In genomic region chr14:75787794-75788175, GRCm38 (mm10) we compare ENCODE assay signal across 9 mouse cellular contexts. TPM values are rescaled to one million over a fixed set of nuclear protein-coding genes. Genes with fewer than 3 reads are reported as not detected.
DNase-seq lines count a peak whose midpoint lies in the region; ATAC-seq and TF ChIP-seq lines count a peak whose summit lies in the region.
"Had no signal": no experiment of that assay in that cellular context is flagged by ENCODE, and none has a peak within 500 bp of the region (broad histone marks: within the 10 kb centered on the region; RNA-seq: fewer than 3 reads in every experiment).

No protein-coding gene starts in this region.

- no peak for TF ChIP-seq RAD21 in MEL (IDR thresholded peaks at IDR 0.05; ENCODE audit: low read depth, low read length)

- WGBS in hindbrain, embryonic 10.5 days = 32% methylated on average over 7 of the region's 7 CpGs
- 35% methylated on average over 7 of the region's 7 CpGs for WGBS in hindbrain, embryonic 11.5 days
- WGBS in heart, embryonic 16.5 days = 38% methylated on average over 7 of the region's 7 CpGs
- 28% methylated on average over 7 of the region's 7 CpGs for WGBS in lung, postnatal 0 days

- H3K9me3 ChIP-seq in hindbrain, embryonic 10.5 days = no peaks in the 10 kb centered on the region
- H3K9me3 ChIP-seq in hindbrain, embryonic 11.5 days (ENCODE audit: control insufficient read depth, low read length) = no peaks in the 10 kb centered on the region
- no peaks in the 10 kb centered on the region for H3K9me3 ChIP-seq in MEL (replicated peaks; ENCODE audit: insufficient read depth, low read length)
- H3K9me3 ChIP-seq in heart, embryonic 16.5 days (replicated peaks; ENCODE audit: control insufficient read depth, low read length) = no peaks in the 10 kb centered on the region
- no peaks in the 10 kb centered on the region for H3K9me3 ChIP-seq in lung, postnatal 0 days (ENCODE audit: low read length)

- TF ChIP-seq EP300 in MEL (IDR thresholded peaks at IDR 0.05; ENCODE audit: low read depth in 1 of 2, low read length in 2 of 2) = no peak
- no peak for TF ChIP-seq EP300 in lung, postnatal 0 days (IDR thresholded peaks at IDR 0.05)

- no peaks in the 10 kb centered on the region for H3K36me3 ChIP-seq in hindbrain, embryonic 10.5 days
- no peaks in the 10 kb centered on the region for H3K36me3 ChIP-seq in hindbrain, embryonic 11.5 days (ENCODE audit: control insufficient read depth, insufficient read depth, low read length)
- peaks cover 0 to 18% of the 10 kb centered on the region in 2 experiments; a peak in 2 of 4 replicates for H3K36me3 ChIP-seq in MEL (ENCODE audit: control insufficient read depth in 1 of 2, insufficient read depth in 2 of 2, low read length in 2 of 2)
- no peaks in the 10 kb centered on the region for H3K36me3 ChIP-seq in heart, embryonic 16.5 days (ENCODE audit: control insufficient read depth, insufficient read depth)
- no peaks in the 10 kb centered on the region for H3K36me3 ChIP-seq in lung, postnatal 0 days (ENCODE audit: insufficient read depth, low read length)

- no peak; a peak in 1 of 4 replicates for TF ChIP-seq POLR2A in MEL (IDR thresholded peaks at IDR 0.05; ENCODE audit: control insufficient read depth in 1 of 2, insufficient read depth in 1 of 2, low read depth in 1 of 2, low read length in 2 of 2, poor library complexity in 1 of 2)

- H3K27me3 ChIP-seq in hindbrain, embryonic 10.5 days (ENCODE audit: insufficient read depth, poor library complexity, severe bottlenecking) = peaks cover 22% of the 10 kb centered on the region
- no peaks in the 10 kb centered on the region for H3K27me3 ChIP-seq in hindbrain, embryonic 11.5 days (ENCODE audit: control insufficient read depth, insufficient read depth, low read length)
- no peaks in the 10 kb centered on the region for H3K27me3 ChIP-seq in MEL (ENCODE audit: control insufficient read depth in 1 of 2, insufficient read depth in 2 of 2, low read length in 2 of 2)
- H3K27me3 ChIP-seq in heart, embryonic 16.5 days (ENCODE audit: control insufficient read depth, insufficient read depth, low read length) = no peaks in the 10 kb centered on the region
- no peaks in the 10 kb centered on the region for H3K27me3 ChIP-seq in lung, postnatal 0 days (replicated peaks; ENCODE audit: insufficient read depth, low read length)

- no peak overlapping the region for H3K4me2 ChIP-seq in hindbrain, embryonic 11.5 days (replicated peaks; ENCODE audit: low read depth, low read length)
- peak overlapping the region; percentile 66 for H3K4me2 ChIP-seq in heart, embryonic 16.5 days (ENCODE audit: low read depth, low read length)
- H3K4me2 ChIP-seq in lung, postnatal 0 days (replicated peaks; ENCODE audit: low read depth, low read length) = peak overlapping the region; percentile 80

- H3K4me3 ChIP-seq in hindbrain, embryonic 10.5 days = peak overlapping the region; percentile 66; the same call in 1 of the 2 replicates
- H3K4me3 ChIP-seq in hindbrain, embryonic 11.5 days (ENCODE audit: low read depth, low read length) = no peak overlapping the region
- peak overlapping the region; percentile 76 to 77 for H3K4me3 ChIP-seq in MEL (ENCODE audit: control insufficient read depth in 1 of 2, insufficient read depth in 1 of 2, low read depth in 2 of 2, low read length in 2 of 2)
- H3K4me3 ChIP-seq in heart, embryonic 16.5 days (ENCODE audit: low read length) = peak overlapping the region; percentile 64
- peak overlapping the region; percentile 68 for H3K4me3 ChIP-seq in lung, postnatal 0 days (ENCODE audit: low read depth, low read length)

- DNase-seq in hindbrain, embryonic 10.5 days (ENCODE audit: low spot score) = no peak
- no peak for DNase-seq in hindbrain, embryonic 11.5 days (ENCODE audit: low spot score)
- peak; percentile 79 for DNase-seq in MEL (ENCODE audit: low read depth, low spot score)
- no peak for DNase-seq in lung, postnatal 0 days (ENCODE audit: low spot score)
- DNase-seq in cerebellum, postnatal 14 days = no peak
- no peak for DNase-seq in left cerebral cortex, postnatal 4 days
- no peak for DNase-seq in ovary, postnatal 14 days (ENCODE audit: low spot score)
- DNase-seq: cerebellum, postnatal 36 days had no signal

- H3K4me1 ChIP-seq in hindbrain, embryonic 10.5 days (replicated peaks) = peaks cover 18% of the 10 kb centered on the region
- no peaks in the 10 kb centered on the region for H3K4me1 ChIP-seq in hindbrain, embryonic 11.5 days (replicated peaks; ENCODE audit: control insufficient read depth, insufficient read depth, low read length)
- H3K4me1 ChIP-seq in MEL (ENCODE audit: control insufficient read depth in 1 of 2, insufficient read depth in 2 of 2, low read length in 2 of 2) = peaks cover 6% of the 10 kb centered on the region in 2 experiments
- peaks cover 12% of the 10 kb centered on the region for H3K4me1 ChIP-seq in heart, embryonic 16.5 days (ENCODE audit: control insufficient read depth, insufficient read depth, low read length)
- H3K4me1 ChIP-seq in lung, postnatal 0 days (ENCODE audit: insufficient read depth, low read depth, low read length) = no peaks in the 10 kb centered on the region

- intact Hi-C loops in left cerebral cortex, postnatal 4 days (cut with DNase I) = loop anchor here (5.0 kb wide), 1 partner anchor 40 kb away; no protein-coding TSS in a partner anchor

- ATAC-seq in hindbrain, embryonic 11.5 days (ENCODE audit: low FRiP score) = no peak
- no peak for ATAC-seq in heart, embryonic 16.5 days (replicated peaks; ENCODE audit: extremely low read depth, insufficient read depth, low FRiP score)
- no peak for ATAC-seq in lung, postnatal 0 days

- H3K9ac ChIP-seq in hindbrain, embryonic 11.5 days (ENCODE audit: low read depth, low read length) = no peak overlapping the region
- H3K9ac ChIP-seq in MEL (ENCODE audit: control insufficient read depth, low read depth, low read length, poor library complexity, severe bottlenecking) = peak overlapping the region; percentile 87
- no peak overlapping the region for H3K9ac ChIP-seq in heart, embryonic 16.5 days (ENCODE audit: low read length)
- no peak overlapping the region for H3K9ac ChIP-seq in lung, postnatal 0 days (replicated peaks; ENCODE audit: low read depth)

- no peak overlapping the region for H3K27ac ChIP-seq in hindbrain, embryonic 10.5 days
- H3K27ac ChIP-seq in hindbrain, embryonic 11.5 days (ENCODE audit: low read depth, low read length) = no peak overlapping the region
- peak overlapping the region; percentile 77 for H3K27ac ChIP-seq in MEL (ENCODE audit: control insufficient read depth, low read depth, low read length)
- H3K27ac ChIP-seq in heart, embryonic 16.5 days (ENCODE audit: low read length) = no peak overlapping the region
- no peak overlapping the region for H3K27ac ChIP-seq in lung, postnatal 0 days (ENCODE audit: low read length)

- TF ChIP-seq CTCF in MEL (IDR thresholded peaks at IDR 0.05 in 2 of 3, conservative IDR thresholded peaks at IDR 0.05 in 1 of 3; ENCODE audit: control insufficient read depth in 1 of 3, insufficient read depth in 1 of 3, low read depth in 2 of 3, low read length in 3 of 3, poor library complexity in 1 of 3, severe bottlenecking in 1 of 3) = no peak
- no peak for TF ChIP-seq CTCF in lung, postnatal 0 days (IDR thresholded peaks at IDR 0.05)

- H3K79me2 ChIP-seq in MEL (ENCODE audit: control insufficient read depth, insufficient read depth, low read length, poor library complexity) = peaks cover 8% of the 10 kb centered on the region

TF ChIP-seq in MEL, 35 proteins besides CTCF, POLR2A, EP300 and RAD21:
- TF ChIP-seq GATA1 (IDR thresholded peaks at IDR 0.05; ENCODE audit: low read depth, low read length) (0 out of 2 replicates have a peak, but pooled peaks have one; percentile 7), TAL1 (IDR thresholded peaks at IDR 0.05; ENCODE audit: low read length) (peak; percentile 5; the same call in 1 of the 2 replicates), NRF1 (IDR thresholded peaks at IDR 0.05; ENCODE audit: insufficient read depth, low read depth, low read length, poor library complexity, severe bottlenecking) (no peak), ZC3H11A (IDR thresholded peaks at IDR 0.05; ENCODE audit: low read depth, low read length) (no peak)

RNA-seq across cellular contexts. Expression of gene Slc25a30, which starts 0.9 kb away (rescaled TPM):
- polyA plus RNA-seq in hindbrain, embryonic 10.5 days (2016; fragmentation: Nextera tagmentation; extraction: Ambion mirVana) = 6.1 and 6.6 TPM in 2 replicates
- 9.3 and 11.3 TPM in 2 replicates for polyA plus RNA-seq in hindbrain, embryonic 11.5 days (2014; fragmentation: Nextera tagmentation; extraction: Ambion mirVana)
- total RNA-seq in MEL (2012; rRNA removed) = 20.3 and 25.9 TPM in 2 replicates
- 10 to 100 TPM in 1 of 2 experiments, not detected in 1; 24.0 TPM for polyA plus RNA-seq in MEL (2012; ENCODE audit: insufficient read depth in 1 of 2, insufficient read length in 2 of 2, low read depth in 1 of 2, low replicate concordance in 2 of 2, missing spikeins in 1 of 2)
- polyA plus RNA-seq in heart, embryonic 16.5 days (2015; fragmentation: Nextera tagmentation; extraction: Ambion mirVana) = 5.7 and 5.8 TPM in 2 replicates
- 3.6 and 3.8 TPM in 2 replicates for polyA plus RNA-seq in lung, postnatal 0 days (2015; fragmentation: Nextera tagmentation; extraction: Ambion mirVana)
- total RNA-seq in left cerebral cortex, postnatal 4 days (2021) = 10 to 100 TPM; 19.4 to 23.9 TPM

RNA-seq across cellular contexts. Expression of gene Cog3, which starts 33.5 kb away (rescaled TPM):
- 18.4 TPM in 2 replicates for polyA plus RNA-seq in hindbrain, embryonic 10.5 days (2016; fragmentation: Nextera tagmentation; extraction: Ambion mirVana)
- 23.2 and 28.2 TPM in 2 replicates for polyA plus RNA-seq in hindbrain, embryonic 11.5 days (2014; fragmentation: Nextera tagmentation; extraction: Ambion mirVana)
- total RNA-seq in MEL (2012; rRNA removed) = 15.3 and 16.7 TPM in 2 replicates
- polyA plus RNA-seq in MEL (2012; ENCODE audit: insufficient read depth in 1 of 2, insufficient read length in 2 of 2, low read depth in 1 of 2, low replicate concordance in 2 of 2, missing spikeins in 1 of 2) = 10 to 100 TPM; 15.3 to 46.1 TPM
- polyA plus RNA-seq in heart, embryonic 16.5 days (2015; fragmentation: Nextera tagmentation; extraction: Ambion mirVana) = 13.6 and 13.7 TPM in 2 replicates
- polyA plus RNA-seq in lung, postnatal 0 days (2015; fragmentation: Nextera tagmentation; extraction: Ambion mirVana) = 12.8 and 13.4 TPM in 2 replicates
- total RNA-seq in left cerebral cortex, postnatal 4 days (2021) = 10 to 100 TPM; 24.3 to 24.5 TPM

RNA-seq across cellular contexts. Expression of gene Tpt1, which starts 57.1 kb away (rescaled TPM):
- polyA plus RNA-seq in hindbrain, embryonic 10.5 days (2016; fragmentation: Nextera tagmentation; extraction: Ambion mirVana) = 889 and 916 TPM in 2 replicates
- polyA plus RNA-seq in hindbrain, embryonic 11.5 days (2014; fragmentation: Nextera tagmentation; extraction: Ambion mirVana) = 1,005 and 1,072 TPM in 2 replicates
- total RNA-seq in MEL (2012; rRNA removed) = 652 and 695 TPM in 2 replicates
- polyA plus RNA-seq in MEL (2012; ENCODE audit: insufficient read depth in 1 of 2, insufficient read length in 2 of 2, low read depth in 1 of 2, low replicate concordance in 2 of 2, missing spikeins in 1 of 2) = 1,000 to 10,000 TPM in 1 of 2 experiments, 100 to 1,000 TPM in 1; 817 to 1,342 TPM
- polyA plus RNA-seq in heart, embryonic 16.5 days (2015; fragmentation: Nextera tagmentation; extraction: Ambion mirVana) = 770 and 775 TPM in 2 replicates
- polyA plus RNA-seq in lung, postnatal 0 days (2015; fragmentation: Nextera tagmentation; extraction: Ambion mirVana) = 1,257 and 1,264 TPM in 2 replicates
- total RNA-seq in left cerebral cortex, postnatal 4 days (2021) = 1,000 to 10,000 TPM; 1,734 to 1,903 TPM
